Mouse (Mus musculus): ENCODE results near the gene Git2. TPM values are rescaled to one million over a fixed set of nuclear protein-coding genes. Genes with fewer than 3 reads are reported as not detected.

Gene Git2
- 23.3 TPM for polyA plus RNA-seq (2014; fragmentation: Illumina TruSeq; extraction: RNeasy Lipid Tissue Mini Kit (QIAGEN cat#74804); ENCODE audit: insufficient read depth, low read depth, low replicate concordance)

DNA sequence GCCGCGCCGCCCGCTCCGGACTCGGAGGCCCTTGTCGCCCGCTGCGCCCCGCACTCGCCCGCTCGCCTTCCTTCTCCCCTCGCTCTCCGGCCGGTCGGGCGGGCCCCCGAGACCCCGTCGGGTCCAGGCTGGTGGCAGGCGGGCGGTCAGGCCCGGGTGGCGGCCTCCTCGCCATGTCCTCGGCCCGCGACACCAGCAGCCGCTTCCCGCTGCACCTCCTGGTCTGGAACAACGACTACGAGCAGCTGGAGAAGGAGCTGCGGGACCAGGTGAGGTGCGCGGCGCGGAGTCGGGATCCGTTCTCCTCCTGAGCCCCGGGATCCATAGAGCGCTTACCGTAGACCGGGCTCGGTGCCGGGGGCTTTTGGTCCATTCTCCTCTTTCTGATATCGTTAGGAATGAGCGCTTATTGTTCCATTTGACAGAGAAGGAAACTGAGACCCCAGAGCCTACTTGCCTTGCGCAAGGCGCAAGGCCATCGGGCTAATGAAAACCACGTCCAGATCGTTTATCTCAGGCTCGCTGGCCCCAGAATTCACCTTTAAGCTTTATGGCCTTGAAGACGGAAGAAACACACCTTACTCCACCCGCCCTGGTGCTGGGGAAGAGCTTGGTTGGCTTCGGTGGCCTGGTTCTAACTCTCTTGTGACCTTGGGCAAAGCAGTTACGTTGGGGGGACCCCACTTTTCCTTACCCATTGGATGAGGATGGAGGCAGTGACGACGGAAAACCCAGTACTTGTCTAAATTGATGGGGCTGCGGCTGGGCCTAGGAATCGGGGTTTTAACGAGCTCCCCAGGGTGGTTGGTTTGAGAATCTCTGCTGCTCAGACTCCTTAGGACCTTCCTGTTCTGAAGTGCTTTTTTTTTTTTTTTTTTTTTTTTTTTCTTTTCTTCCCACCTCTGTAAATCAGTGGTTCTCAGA is at the start of gene Git2:
Git2 (minus strand) TSS at position 462 of the 924 bp plus-strand sequence.

DNA sequence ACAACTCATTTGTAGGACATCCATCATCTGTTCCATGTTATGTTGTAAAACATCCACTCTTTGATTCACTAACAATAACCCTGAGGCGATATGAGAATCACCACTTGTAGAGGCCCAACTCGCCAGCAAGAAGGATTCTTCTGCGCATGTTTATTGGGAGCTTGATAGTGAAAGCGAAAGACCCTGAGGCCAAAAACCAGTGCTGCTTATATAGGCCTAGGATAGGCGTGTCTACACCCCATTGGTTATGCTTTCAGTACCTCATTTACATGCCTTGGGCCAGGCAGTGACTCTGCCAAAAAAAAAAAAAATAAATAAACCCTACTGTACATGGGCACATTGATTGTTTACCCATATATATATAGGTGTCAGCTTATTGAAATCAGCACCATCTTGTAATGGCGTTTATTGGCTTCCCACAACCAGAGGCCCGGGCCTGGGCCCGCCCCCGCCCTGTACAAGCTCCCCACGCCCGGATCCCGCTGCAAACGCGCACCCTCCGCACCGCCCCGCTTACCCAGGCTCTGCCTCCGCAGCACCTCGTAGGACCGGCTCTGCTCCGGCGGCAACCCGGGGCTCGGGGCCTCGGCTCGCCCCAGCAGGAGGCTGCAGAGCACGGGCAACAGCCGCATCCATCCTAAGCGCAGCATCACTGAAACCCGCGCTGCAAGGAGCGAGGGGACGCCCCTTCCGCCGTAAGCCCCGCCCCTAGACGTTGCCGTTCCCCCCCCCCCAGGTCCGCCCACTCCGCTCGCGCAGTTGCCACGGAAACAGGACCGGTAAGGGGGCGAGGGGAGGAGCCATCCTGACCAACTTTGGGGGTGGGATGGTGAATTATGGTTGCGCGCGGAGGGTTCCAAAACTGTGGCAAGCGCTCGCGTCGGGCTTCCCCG is 47.7 kb upstream of the Git2 start, which contains the start of gene 1500011B03Rik:
1500011B03Rik (minus strand) TSS at position 673 of the 893 bp plus-strand sequence.

DNA sequence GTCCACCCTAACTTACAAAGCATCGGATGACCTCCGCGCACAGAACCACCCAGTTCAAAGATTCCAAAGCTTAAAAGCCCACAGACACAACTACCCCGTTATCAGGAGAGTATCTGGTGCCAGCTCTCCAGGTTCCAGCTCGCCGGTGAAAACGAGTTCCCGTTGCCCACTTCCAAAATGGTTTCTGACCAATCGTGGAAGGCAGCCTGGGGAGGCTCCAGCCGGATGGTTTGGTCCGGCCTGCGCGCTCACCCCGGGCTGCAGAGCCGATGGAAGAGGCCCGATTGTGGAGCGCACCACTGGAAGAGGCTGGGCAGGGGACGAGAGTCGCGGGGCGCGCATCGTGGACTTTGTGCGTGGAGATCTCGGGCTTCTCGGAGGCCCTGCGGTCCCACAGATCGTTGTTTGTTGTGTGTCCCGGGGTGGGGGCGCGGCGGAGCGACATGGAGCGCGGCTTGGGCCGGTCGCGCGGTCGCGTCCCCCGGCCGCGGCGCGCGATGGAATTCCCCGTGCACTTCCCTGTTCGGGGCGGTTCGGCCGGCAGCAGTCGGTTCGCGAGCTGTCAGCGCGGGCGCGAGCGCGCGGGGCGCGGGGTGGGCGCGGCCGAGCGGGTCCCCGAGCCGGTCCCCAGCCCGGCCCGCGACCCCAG is 790 bp downstream of the Git2 start, which contains the start of gene Ankrd13a:
Ankrd13a (plus strand) TSS at position 275 of the 649 bp plus-strand sequence.

DNA sequence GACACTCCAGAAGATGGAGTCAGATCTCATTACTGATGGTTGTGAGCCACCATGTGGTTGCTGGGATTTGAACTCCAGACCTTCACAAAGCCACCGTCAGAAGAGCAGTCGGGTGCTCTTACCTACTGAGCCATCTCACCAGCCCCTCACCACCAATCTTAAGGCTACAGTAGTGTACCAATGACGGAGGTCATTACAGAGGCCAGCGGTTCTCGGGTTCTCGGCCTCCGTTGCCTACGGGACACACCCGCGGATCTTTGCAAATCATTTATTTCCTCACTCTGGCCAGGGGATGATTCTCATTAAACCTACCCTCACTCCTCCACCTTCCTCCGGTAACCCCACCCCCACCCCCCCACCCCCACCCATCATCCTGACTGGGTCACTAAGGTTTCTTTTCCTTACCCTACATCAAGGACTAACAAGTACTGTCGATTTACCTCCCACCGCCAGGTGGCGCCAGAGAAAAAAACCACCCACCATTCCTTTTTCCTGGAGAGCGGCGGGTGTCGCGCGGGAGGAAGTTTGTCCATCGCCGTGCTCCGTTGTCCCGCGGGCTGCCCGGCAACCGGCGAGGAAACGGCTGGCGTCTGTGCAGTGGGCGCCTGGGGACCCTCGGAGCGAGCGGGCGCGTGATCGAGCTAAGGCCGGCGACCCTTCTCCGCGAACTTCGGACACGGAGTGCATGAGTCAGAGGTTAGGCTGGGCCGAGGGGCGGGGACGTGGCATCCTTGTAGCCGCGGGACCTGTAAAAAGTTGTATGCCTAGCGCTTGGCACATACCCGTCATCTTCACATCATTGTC is 67.8 kb downstream of the Git2 start, which contains the start of gene Tchp:
Tchp (plus strand) TSS at position 496 of the 804 bp plus-strand sequence.

DNA sequence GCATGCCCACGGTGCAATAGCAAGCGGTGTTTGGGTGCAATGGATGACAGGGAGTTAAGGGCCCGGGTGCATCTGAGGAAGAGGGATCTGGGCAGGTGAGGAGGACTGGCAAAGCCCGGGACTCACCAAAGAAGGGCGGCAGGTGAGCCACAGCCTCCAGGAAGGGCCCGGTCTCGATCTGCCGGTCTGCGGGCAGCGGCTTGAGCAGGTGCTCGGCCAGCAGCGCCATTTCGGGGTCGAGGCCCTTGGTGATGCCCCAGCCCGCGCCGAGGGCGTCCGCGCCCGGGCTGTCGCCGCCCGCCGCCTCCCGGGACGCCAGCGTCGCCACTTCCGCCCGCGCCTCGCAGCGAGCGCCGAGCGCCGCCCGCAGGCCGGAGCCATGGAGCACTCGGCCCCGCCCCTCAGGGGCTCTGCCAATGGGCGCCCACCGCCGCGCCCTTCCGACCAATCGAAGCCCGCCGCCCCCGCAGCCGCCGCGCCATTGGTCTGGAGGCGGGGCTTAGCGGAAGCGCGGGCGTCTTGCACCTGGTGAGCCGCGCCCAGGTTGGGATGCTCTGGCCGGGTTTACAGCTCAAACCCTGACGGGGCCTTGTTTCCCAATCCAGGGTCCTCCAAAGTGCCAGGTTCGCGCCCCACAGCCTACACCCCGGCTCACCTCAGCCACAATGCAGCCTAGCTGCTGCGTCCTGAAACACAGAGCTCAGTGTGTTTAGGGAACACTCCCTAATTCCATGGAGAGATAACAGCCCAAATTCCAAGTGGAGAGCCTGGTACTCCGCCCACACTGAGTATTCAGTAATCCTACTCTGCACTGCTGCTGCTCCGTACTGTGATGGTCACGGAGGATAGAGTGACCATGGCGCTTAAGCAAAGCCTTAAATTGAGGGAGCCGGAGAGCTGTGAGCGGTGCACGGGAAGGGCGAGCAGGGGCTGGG is 84.4 kb downstream of the Git2 start, which contains the start of gene Gltp:
Gltp (minus strand) TSS at position 352 of the 935 bp plus-strand sequence.

Other genes with a start within 250 kb of the Git2 start
- 2.6 TPM for gene Fam222a, start 207.5 kb downstream of the Git2 start, polyA plus RNA-seq (2014; fragmentation: Illumina TruSeq; extraction: RNeasy Lipid Tissue Mini Kit (QIAGEN cat#74804); ENCODE audit: insufficient read depth, low read depth, low replicate concordance)
- 3.0 TPM for gene Trpv4, start 117.1 kb downstream of the Git2 start, polyA plus RNA-seq (2014; fragmentation: Illumina TruSeq; extraction: RNeasy Lipid Tissue Mini Kit (QIAGEN cat#74804); ENCODE audit: insufficient read depth, low read depth, low replicate concordance)
- gene Gltp, start 84.5 kb downstream of the Git2 start, polyA plus RNA-seq (2014; fragmentation: Illumina TruSeq; extraction: RNeasy Lipid Tissue Mini Kit (QIAGEN cat#74804); ENCODE audit: insufficient read depth, low read depth, low replicate concordance), result 81.2 TPM
- gene Tchp, start 67.8 kb downstream of the Git2 start, polyA plus RNA-seq (2014; fragmentation: Illumina TruSeq; extraction: RNeasy Lipid Tissue Mini Kit (QIAGEN cat#74804); ENCODE audit: insufficient read depth, low read depth, low replicate concordance), result 6.7 TPM
- gene Ankrd13a, start 840 bp downstream of the Git2 start, polyA plus RNA-seq (2014; fragmentation: Illumina TruSeq; extraction: RNeasy Lipid Tissue Mini Kit (QIAGEN cat#74804); ENCODE audit: insufficient read depth, low read depth, low replicate concordance), result 67.3 TPM
- gene 1500011B03Rik, start 48.0 kb upstream of the Git2 start, polyA plus RNA-seq (2014; fragmentation: Illumina TruSeq; extraction: RNeasy Lipid Tissue Mini Kit (QIAGEN cat#74804); ENCODE audit: insufficient read depth, low read depth, low replicate concordance), result 17.3 TPM
- gene 4930519G04Rik, start 78.1 kb upstream of the Git2 start, polyA plus RNA-seq (2014; fragmentation: Illumina TruSeq; extraction: RNeasy Lipid Tissue Mini Kit (QIAGEN cat#74804); ENCODE audit: insufficient read depth, low read depth, low replicate concordance), result not detected
- gene Gm9936, start 83.2 kb upstream of the Git2 start, polyA plus RNA-seq (2014; fragmentation: Illumina TruSeq; extraction: RNeasy Lipid Tissue Mini Kit (QIAGEN cat#74804); ENCODE audit: insufficient read depth, low read depth, low replicate concordance), result not detected
- 23.5 TPM for gene Oasl2, start 121.4 kb upstream of the Git2 start, polyA plus RNA-seq (2014; fragmentation: Illumina TruSeq; extraction: RNeasy Lipid Tissue Mini Kit (QIAGEN cat#74804); ENCODE audit: insufficient read depth, low read depth, low replicate concordance)
- gene Oasl1, start 147.7 kb upstream of the Git2 start, polyA plus RNA-seq (2014; fragmentation: Illumina TruSeq; extraction: RNeasy Lipid Tissue Mini Kit (QIAGEN cat#74804); ENCODE audit: insufficient read depth, low read depth, low replicate concordance), result 1.5 TPM
- gene 2210016L21Rik, start 166.6 kb upstream of the Git2 start, polyA plus RNA-seq (2014; fragmentation: Illumina TruSeq; extraction: RNeasy Lipid Tissue Mini Kit (QIAGEN cat#74804); ENCODE audit: insufficient read depth, low read depth, low replicate concordance), result 18.9 TPM
- not detected for gene Hnf1a, start 195.6 kb upstream of the Git2 start, polyA plus RNA-seq (2014; fragmentation: Illumina TruSeq; extraction: RNeasy Lipid Tissue Mini Kit (QIAGEN cat#74804); ENCODE audit: insufficient read depth, low read depth, low replicate concordance)
- gene Sppl3, start 235.6 kb upstream of the Git2 start, polyA plus RNA-seq (2014; fragmentation: Illumina TruSeq; extraction: RNeasy Lipid Tissue Mini Kit (QIAGEN cat#74804); ENCODE audit: insufficient read depth, low read depth, low replicate concordance), result 31.4 TPM

Data from lung, adult 10 weeks (tissue).